Mouse (Mus musculus) lung, postnatal 0 days (tissue): ENCODE measurements at regions not wholly inside any gene's neighbourhood (a gene's known extent, or its start where the extent isn't known, plus 50 kb on each side); places are given as distances from the start of the nearest gene placed in this dataset.

Source experiments
- CTCF ChIP-seq: IDR thresholded peaks from 2 replicates; pipeline ENCODE4 v1.5.1; 2016; ENCODE audit warnings: antibody characterized with exemption, mild to moderate bottlenecking
- EP300 ChIP-seq: IDR thresholded peaks from 2 replicates; pipeline ENCODE4 v1.6.1; 2016; ENCODE audit warnings: antibody characterized with exemption, mild to moderate bottlenecking, control low read depth

DNA sequence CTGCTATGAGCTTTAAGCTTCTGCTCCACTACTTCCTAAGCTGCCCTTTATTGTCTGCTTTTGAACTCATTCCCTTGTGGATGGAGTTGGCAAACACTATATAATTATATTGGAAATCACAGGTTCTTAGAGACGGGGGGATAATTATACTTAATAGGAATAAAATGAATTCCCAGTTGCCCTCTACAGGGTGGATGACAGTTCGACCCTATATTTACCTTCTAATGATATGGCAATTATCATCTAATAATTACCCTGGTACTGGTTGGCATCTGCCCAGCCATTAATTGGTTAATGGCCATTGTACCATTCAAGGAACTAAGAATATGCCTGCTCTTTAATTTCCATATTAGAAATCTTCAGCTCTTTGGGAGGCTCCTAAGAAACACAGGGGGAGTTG, 302.5 kb upstream of the 4931429L15Rik start:
- no peak for TF ChIP-seq CTCF
- no peak for TF ChIP-seq EP300
